Mouse (Mus musculus) kidney, postnatal 25 days (tissue): ENCODE measurements around the gene Eef1a2.

Source experiments
- DNase-seq, 2 experiments: peaks; one replicate each; pipeline ENCODE4 v3.0.0; 2021; ENCODE audit warnings: mixed read lengths in 2 of 2

Eef1a2 gene

DNA sequence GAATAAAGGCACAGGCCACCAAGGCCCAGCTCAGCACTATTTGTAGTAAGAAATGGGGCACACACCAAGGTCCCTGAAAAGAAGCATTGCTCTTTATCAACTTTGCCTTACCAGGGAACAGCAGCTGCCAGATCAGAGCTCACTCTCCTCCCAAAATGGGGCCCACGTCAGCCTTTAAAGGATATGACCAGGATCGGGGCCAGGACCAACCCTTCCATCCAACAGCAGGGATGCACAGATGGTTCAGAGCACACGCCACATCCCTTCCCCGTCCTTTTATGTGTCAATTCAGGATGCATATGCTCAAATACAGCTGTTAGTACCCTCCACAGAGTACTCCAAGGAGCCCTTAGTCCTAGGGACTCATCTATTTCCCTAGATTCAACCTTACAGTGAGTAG lies 26.6 kb downstream of the Eef1a2 start:
- no peak for DNase-seq

DNA sequence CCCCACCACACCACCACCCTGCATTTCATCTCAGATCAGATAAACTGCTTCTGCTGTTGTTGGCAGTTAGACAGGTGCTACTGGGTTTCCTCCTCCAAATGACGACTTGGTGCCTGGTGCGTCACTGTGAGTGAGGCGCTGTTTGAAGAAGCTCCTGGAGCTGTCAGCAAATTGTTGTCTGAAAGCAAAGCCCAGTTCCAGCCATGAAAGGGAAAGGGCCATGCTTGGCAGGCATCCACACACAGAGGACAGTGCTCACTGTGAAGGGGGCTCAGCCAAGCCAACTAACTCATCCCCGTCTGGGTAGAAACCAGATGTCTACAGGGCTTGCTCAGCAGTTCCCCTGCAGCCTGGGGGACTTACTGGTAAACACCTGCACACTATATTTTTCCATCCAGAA lies 27.9 kb downstream of the Eef1a2 start:
- DNase-seq, result no peak

DNA sequence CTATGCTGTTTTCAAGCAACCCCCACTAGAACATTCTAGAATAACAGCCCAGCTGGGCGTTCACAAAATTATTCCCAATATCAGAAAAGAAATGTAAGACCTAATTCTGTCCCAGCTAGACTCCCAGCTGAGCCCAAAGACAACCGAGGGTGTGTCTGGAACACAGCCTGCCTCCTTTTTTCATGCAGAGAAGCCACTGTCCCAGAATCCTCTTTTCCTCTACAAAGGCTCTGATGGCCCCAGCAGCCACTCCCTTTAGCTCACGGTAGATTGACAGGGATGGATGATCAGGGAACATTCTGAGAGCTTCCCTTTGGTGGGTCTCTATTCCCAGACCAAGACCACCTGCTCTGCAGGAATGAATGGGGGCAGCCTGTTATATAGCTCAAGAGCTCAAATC lies 29.0 kb downstream of the Eef1a2 start:
- no peak for DNase-seq

DNA sequence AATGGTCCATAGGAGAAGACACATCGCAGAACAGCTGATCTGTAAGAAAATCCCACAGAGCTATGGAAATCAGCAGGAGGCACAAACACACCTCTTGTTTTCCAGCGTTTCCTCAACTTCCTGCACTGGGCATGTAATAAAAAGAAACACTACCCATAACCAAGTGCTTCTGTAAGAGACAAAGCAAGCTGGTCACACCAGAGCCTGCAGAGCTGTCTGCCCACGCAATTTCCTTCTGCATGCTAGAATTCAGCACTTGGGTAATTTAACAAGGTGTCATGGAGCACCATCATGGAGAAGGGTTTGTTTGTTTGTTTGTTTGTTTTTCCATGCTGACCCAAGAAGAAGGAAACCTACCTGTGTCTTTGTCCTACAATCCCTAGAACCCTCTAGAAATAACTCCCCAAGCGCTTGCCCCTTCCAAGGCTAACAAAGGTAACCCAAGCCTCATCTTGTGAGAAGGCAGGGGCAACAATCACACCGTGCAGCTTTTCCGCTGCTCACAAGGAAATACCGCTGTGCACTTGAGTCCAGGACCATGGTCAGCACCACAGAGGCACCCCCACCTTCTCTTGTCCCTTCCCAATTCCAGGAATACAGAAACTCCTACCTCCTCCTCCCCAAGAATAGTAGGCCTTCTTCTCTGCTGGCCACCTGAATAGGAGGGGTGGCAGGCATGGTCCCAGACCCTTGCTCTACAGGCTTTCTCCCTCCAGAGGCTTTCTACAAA lies 30.9 kb downstream of the Eef1a2 start:
- peak in 1 of 2 experiments; percentile 4 for DNase-seq

DNA sequence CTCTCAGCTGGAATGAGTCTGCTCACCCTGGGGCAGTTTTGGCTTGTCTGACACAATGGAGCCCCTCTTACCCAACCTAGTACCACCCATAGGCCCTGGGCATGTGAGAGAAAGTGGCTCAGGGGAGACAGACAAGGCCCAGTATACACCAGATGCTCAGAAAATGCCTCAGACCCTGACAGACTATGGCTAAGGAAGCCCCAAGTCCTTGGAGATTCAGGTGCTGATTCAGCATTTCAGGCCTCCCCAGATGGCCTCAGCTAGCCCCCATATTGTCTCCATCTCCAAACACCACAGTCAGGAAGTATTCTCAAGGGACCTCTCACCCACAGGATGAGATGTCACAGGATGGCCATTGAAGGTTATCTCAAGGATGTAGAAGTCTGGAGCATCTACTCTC lies 34.2 kb downstream of the Eef1a2 start:
- DNase-seq, result no peak

DNA sequence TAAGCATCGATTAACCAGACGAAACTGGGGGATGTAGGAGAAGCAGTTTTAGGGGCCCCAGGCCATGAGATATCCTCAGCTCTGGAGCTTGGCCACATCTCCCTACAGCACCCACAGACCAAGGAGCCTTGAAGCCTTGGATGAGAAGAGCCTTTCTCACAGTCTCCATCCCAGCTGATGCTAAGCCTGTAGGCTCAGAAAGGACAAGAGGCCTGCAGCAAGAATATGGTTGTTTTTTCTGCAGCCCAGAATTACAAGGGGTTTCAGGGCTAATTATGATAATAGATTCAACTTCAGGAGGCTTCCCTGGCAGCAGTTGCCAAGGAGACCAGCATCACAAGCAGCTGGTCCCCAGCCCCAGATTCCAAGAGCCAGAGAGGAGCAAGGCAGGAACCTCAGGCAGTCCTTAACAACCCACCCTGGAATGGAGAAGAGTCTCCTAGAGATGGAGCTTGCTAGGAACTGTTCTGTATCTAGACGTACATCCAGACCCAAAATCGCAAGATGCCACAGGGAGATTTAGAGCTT lies 35.8 kb downstream of the Eef1a2 start:
- no peak for DNase-seq

DNA sequence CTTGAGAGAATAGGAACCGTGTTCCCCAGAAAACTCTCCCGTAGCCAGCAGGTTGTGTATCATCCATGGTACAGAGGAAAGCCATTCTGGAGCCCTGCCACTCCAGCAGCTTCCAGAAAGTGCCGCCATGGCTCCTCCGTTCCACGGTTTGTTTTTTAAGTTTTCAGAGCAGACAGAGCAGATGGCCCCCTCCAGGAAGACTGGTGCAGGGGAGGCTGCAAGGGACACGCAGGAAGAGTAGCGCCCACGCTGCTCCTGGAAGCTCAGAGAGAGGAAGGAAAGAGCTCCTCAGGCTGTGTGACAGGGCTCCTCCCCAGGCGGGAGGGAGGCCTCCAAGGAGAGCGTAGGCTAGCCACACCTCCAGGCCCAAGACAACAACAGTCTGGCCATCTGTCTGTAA lies 36.9 kb downstream of the Eef1a2 start:
- no peak for DNase-seq

DNA sequence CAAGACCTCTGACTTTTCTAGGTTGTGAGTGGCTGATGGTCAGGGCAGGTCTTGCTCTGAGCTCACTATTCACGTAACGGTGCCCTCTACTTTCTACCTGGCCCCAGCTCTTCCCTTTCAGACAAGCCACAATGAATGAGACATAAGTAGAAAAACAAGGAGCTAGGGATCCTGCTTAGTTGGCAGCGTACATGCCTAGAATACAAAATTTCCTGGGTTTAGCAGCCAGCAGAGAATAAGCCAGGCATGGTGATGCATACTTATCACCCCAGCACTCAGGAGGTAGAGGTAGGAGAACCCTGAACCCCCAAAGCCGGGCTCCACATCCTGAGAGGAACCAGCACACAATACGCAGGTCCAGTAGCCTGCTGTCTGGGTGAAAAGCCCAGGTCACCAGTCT lies 40.4 kb downstream of the Eef1a2 start:
- DNase-seq, result no peak

DNA sequence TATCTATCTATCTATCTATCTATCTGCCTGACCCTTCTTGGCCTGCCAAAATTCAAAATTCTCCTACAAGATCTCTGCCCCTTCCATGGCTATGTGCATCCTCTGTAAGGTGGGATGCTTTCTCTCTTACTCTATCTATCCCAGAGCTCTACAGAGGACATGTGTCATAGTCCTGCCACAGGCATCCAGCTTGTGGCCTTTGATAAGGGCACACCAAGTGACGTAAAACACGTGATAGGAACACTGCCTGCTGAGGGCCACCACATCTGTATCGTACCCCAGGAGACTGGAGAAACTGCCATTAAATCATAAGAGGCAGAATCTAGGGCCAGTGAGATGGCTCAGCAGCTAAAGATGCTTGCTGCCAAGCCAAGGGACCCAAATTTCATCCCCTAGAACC lies 41.4 kb downstream of the Eef1a2 start:
- DNase-seq, result no peak

DNA sequence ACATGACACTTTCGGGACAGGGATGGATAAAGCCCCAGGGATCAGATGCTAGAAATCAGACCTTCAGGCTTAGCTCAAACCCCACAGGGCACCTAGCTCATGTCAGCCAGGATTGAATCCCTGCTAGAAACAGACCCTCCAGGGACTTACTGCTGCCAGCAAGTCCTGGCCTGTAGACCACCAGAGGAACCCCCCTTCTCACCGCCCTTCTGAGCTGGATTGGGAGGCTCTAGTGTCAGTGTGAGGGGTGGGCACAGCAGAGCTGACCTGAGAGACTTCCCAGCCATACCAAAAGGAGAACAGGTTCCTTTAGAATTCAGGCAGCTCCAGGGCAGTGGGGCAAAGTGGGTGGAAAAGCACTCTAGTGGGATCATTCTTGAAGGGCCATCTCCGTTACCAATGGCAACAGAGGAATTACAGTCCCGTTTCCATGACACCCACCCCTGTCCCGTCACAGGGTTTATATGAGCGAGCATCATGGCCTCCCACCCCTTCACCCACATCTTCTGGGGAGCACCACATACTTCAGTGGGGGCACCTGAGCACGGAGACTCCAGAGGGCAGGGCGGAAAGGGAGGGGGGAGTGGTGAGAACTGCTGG lies 43.0 kb downstream of the Eef1a2 start:
- no peak for DNase-seq

DNA sequence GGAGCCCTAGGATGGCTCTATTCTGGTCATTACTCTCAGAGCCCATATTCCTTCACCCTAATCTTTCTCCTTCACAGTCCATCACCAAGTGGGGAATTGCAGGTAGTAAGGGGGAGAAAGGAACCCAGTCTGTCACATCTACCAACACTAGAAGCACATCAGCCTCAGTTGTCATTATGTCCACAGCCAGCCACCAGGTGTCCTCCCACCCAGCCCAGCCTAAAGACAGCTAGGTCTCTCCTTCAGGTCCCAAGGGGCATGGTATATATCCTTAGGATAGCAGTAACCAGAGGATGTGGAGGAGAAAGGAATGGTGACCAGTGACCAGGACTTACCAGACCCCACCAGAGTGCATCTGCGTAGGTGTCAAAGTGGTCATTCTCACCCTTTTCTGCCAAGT lies 45.1 kb downstream of the Eef1a2 start:
- no peak for DNase-seq

DNA sequence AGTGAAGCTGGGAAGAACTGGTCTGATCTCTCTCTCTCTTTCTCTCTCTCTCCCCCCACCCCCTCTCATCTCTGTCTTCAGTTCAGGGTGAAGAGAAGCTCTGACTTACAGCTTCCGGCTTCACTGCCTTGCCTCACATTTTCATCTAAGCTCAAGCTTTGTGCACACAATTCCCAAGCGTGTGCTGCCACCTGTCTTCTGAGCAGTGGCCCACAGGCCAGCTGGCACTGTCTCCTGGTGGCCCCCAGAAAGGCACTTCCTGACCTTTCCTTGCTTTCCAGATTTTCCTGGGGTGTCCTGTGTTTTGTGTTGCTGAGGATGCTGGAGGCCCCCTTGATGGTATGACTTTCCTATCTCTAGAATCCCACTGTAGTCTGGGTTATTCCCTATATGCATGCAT lies 52.7 kb downstream of the Eef1a2 start:
- DNase-seq, result no peak

DNA sequence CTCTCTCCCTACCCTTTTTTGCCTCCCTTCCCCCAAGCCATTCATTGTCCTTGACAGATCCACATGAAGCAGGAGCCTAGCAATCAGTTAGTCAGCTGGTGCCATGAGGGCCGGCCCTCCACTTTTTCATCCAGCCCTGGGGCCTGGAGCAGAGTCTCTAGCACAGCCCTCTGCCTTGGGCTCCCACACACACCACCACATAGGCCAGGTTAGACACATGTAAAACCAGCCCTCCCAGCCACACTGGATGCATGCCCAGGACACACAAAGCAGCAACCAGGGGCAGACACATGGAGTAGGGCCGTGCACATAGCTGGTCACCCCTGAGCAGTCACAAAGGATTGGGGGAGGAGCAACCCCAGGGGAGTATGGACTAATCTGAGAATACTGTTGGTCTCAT lies 54.7 kb downstream of the Eef1a2 start:
- DNase-seq, result no peak

DNA sequence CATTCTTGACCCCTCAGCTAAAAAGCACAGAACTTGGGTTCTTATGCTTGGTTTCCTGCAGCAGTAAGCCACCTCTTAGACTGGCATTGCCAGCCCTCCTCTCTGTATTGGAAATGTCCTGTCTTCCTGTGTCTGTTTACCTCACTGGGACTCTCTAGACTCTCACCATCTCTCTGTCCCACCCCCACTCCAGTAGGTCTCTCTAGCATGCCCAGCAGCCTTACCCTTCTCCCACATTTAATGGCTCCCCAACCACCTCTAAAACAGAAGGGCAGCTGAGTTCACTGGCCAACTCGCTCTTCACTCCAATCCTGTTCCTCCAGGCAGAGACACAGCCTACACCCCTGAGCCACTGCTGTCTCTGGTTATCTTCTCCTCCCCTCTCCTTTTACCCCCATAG lies 55.2 kb downstream of the Eef1a2 start:
- DNase-seq, result no peak

DNA sequence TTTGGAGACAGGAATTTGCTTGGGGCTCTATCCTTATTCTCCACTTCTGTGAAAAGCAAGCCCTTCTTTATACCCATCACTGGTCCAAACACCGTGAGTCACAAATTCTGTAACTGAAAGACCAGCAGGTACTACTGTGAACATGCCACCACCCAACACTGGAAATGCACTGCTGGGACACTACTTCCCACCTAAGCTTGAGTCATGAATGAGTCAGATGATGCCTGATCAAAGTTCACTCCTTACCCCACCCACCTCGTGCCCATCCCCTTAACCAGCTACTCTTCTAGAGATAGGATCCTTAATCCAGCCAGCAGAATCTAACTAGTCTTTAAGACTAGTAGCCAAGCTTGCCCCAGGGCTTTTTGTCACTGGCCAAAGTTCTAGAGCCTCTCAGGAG lies 56.7 kb downstream of the Eef1a2 start:
- DNase-seq, result no peak
